Mouse (Mus musculus) intestine, embryonic 15.5 days (tissue): ENCODE data around the gene Cpz. TPM values are rescaled to one million over a fixed set of nuclear protein-coding genes. Genes with fewer than 3 reads are reported as not detected.

ENCODE experiments used
- ATAC-seq: fragments of 200-750 bp; cut with Nextera tagmentation; 2 replicates; pipeline ENCODE4 v1.8.0; 2017; ENCODE audit warnings: moderate TSS enrichment, moderate library complexity
- H3K27ac ChIP-seq: fragments of 300-500 bp; sonication (generic); 2 replicates; pipeline ENCODE4 v1.5.1; 2015; ENCODE audit warnings: mild to moderate bottlenecking, inconsistent platforms
- H3K27me3 ChIP-seq: fragments of 300-500 bp; sonication (generic); replicated peaks from 2 replicates; pipeline ENCODE4 v1.6.1; 2015; ENCODE audit warnings: inconsistent platforms
- H3K36me3 ChIP-seq: fragments of 300-500 bp; sonication (generic); 2 replicates; pipeline ENCODE4 v1.6.1; 2015; ENCODE audit warnings: inconsistent platforms
- H3K4me1 ChIP-seq: fragments of 300-500 bp; sonication (generic); replicated peaks from 2 replicates; pipeline ENCODE4 v1.6.1; 2015; ENCODE audit warnings: inconsistent platforms
- H3K4me2 ChIP-seq: fragments of 300-500 bp; sonication (generic); replicated peaks from 2 replicates; pipeline ENCODE4 v1.6.1; 2015; ENCODE audit warnings: mild to moderate bottlenecking, inconsistent platforms
- H3K4me3 ChIP-seq: fragments of 300-500 bp; sonication (generic); replicated peaks from 2 replicates; pipeline ENCODE4 v1.5.1; 2015; ENCODE audit warnings: inconsistent platforms
- H3K9ac ChIP-seq: fragments of 300-500 bp; sonication (generic); 2 replicates; pipeline ENCODE4 v1.6.1; 2015; ENCODE audit warnings: inconsistent platforms
- H3K9me3 ChIP-seq: fragments of 300-500 bp; sonication (generic); 2 replicates; pipeline ENCODE4 v1.6.1; 2016; ENCODE audit warnings: inconsistent platforms
- WGBS: fragments of 180-500 bp; shearing (Covaris S2); methylation state at CpG from one replicate; pipeline ENCODE4 v1.1.7; 2015; 5-methylcytosine and 5-hydroxymethylcytosine counted together
- polyA plus RNA-seq: library from polyadenylated mRNA; unstranded; fragments of >200 nt; fragmentation: Nextera tagmentation; extraction: Ambion mirVana; gene quantifications from 2 replicates; pipeline ENCODE4 v1.2.1, GENCODE M21; 2015

The Cpz gene
- polyA plus RNA-seq, 1 experiment from 2014 or later = 13.9 TPM

- 78% methylated on average over 11 of the region's 11 CpGs for WGBS
- Histone ChIP-seq H3K4me2 (no peak overlapping the region), H3K27ac (no peak overlapping the region), H3K4me3 (no peak overlapping the region), H3K36me3 (no peaks in the 10 kb centered on the region), H3K27me3 (peaks cover 4% of the 10 kb centered on the region; the same call in 1 of the 2 replicates), H3K9ac (no peak overlapping the region), H3K4me1 (no peaks in the 10 kb centered on the region), H3K9me3 (no peaks in the 10 kb centered on the region)
- ATAC-seq = no peak
Observed at GRCm38 (mm10) chr5:35516781-35517180, 8.7 kb downstream of the Cpz start.

- Histone ChIP-seq H3K4me3 (no peak overlapping the region), H3K27me3 (0 out of 2 replicates have a peak, but pooled peaks cover 4% of the 10 kb centered on the region), H3K4me2 (no peak overlapping the region), H3K9ac (no peak overlapping the region), H3K36me3 (no peaks in the 10 kb centered on the region), H3K27ac (no peak overlapping the region), H3K9me3 (no peaks in the 10 kb centered on the region), H3K4me1 (no peaks in the 10 kb centered on the region)
- 25% methylated on average over 5 of the region's 5 CpGs for WGBS
- peak; percentile 39; the same call in 1 of the 2 replicates for ATAC-seq
Observed at GRCm38 (mm10) chr5:35510589-35510988, 14.9 kb downstream of the Cpz start.

- no peaks in the 10 kb centered on the region for H3K4me1 ChIP-seq
- no peak overlapping the region for H3K4me3 ChIP-seq
- H3K9ac ChIP-seq = no peak overlapping the region
- no peaks in the 10 kb centered on the region for H3K9me3 ChIP-seq
- 33% methylated on average over 7 of the region's 7 CpGs for WGBS
- no peak for ATAC-seq
- H3K36me3 ChIP-seq = no peaks in the 10 kb centered on the region
- no peak overlapping the region for H3K27ac ChIP-seq
- no peak overlapping the region for H3K4me2 ChIP-seq
- H3K27me3 ChIP-seq = peaks cover 4% of the 10 kb centered on the region; the same call in 1 of the 2 replicates
Observed at GRCm38 (mm10) chr5:35505016-35505415, 20.5 kb downstream of the Cpz start.

GRCm38 (mm10) chr5:35497344-35497743 is 28.2 kb downstream of the Cpz start:
- Histone ChIP-seq H3K36me3 (no peaks in the 10 kb centered on the region), H3K4me1 (no peaks in the 10 kb centered on the region), H3K9ac (no peak overlapping the region), H3K9me3 (no peaks in the 10 kb centered on the region), H3K4me2 (no peak overlapping the region), H3K27me3 (no peaks in the 10 kb centered on the region; the same call in 1 of the 2 replicates), H3K4me3 (no peak overlapping the region), H3K27ac (no peak overlapping the region)
- no peak for ATAC-seq
- WGBS = 32% methylated on average over 7 of the region's 7 CpGs

GRCm38 (mm10) chr5:35495989-35496388 is 29.5 kb downstream of the Cpz start:
- 18% methylated on average over 5 of the region's 5 CpGs for WGBS
- Histone ChIP-seq H3K27me3 (no peaks in the 10 kb centered on the region), H3K4me1 (no peaks in the 10 kb centered on the region), H3K36me3 (no peaks in the 10 kb centered on the region), H3K9ac (no peak overlapping the region), H3K4me2 (no peak overlapping the region), H3K4me3 (no peak overlapping the region), H3K27ac (no peak overlapping the region), H3K9me3 (no peaks in the 10 kb centered on the region)
- no peak for ATAC-seq

GRCm38 (mm10) chr5:35494773-35495390 is 30.6 kb downstream of the Cpz start:
- Histone ChIP-seq H3K9ac (no peak overlapping the region), H3K36me3 (no peaks in the 10 kb centered on the region)
- no peak for ATAC-seq

GRCm38 (mm10) chr5:35493770-35494169 is 31.7 kb downstream of the Cpz start:
- ATAC-seq = no peak
- 25% methylated on average over 12 of the region's 12 CpGs for WGBS
- Histone ChIP-seq H3K9me3 (no peaks in the 10 kb centered on the region), H3K4me3 (no peak overlapping the region), H3K4me2 (no peak overlapping the region), H3K9ac (no peak overlapping the region), H3K36me3 (no peaks in the 10 kb centered on the region), H3K4me1 (no peaks in the 10 kb centered on the region), H3K27me3 (no peaks in the 10 kb centered on the region), H3K27ac (no peak overlapping the region)

More at GRCm38 (mm10) chr5:35494773-35495390, 30.6 kb downstream of the Cpz start:
- no peak overlapping the region for H3K27ac ChIP-seq
- H3K4me2 ChIP-seq = no peak overlapping the region
- WGBS = 34% methylated on average over 8 of the region's 8 CpGs
- no peaks in the 10 kb centered on the region for H3K27me3 ChIP-seq
- no peaks in the 10 kb centered on the region for H3K9me3 ChIP-seq
- H3K4me3 ChIP-seq = no peak overlapping the region
- no peaks in the 10 kb centered on the region for H3K4me1 ChIP-seq

GRCm38 (mm10) chr5:35479521-35479920 is 46.0 kb downstream of the Cpz start:
- no peak overlapping the region for H3K9ac ChIP-seq
- H3K4me3 ChIP-seq = no peak overlapping the region
- no peaks in the 10 kb centered on the region for H3K36me3 ChIP-seq
- no peaks in the 10 kb centered on the region for H3K4me1 ChIP-seq
- H3K9me3 ChIP-seq = no peaks in the 10 kb centered on the region
- no peak overlapping the region for H3K27ac ChIP-seq
- H3K27me3 ChIP-seq = 0 out of 2 replicates have a peak, but pooled peaks cover 2% of the 10 kb centered on the region
- ATAC-seq = no peak
- 29% methylated on average over 4 of the region's 4 CpGs for WGBS
- H3K4me2 ChIP-seq = no peak overlapping the region

- WGBS = 44% methylated on average over 6 of the region's 6 CpGs
- no peak overlapping the region for H3K4me2 ChIP-seq
- H3K27ac ChIP-seq = no peak overlapping the region
- H3K36me3 ChIP-seq = no peaks in the 10 kb centered on the region
- no peaks in the 10 kb centered on the region for H3K4me1 ChIP-seq
- no peak overlapping the region for H3K9ac ChIP-seq
- H3K4me3 ChIP-seq = no peak overlapping the region
- ATAC-seq = no peak
- H3K9me3 ChIP-seq = no peaks in the 10 kb centered on the region
- peaks cover 6% of the 10 kb centered on the region; the same call in 1 of the 2 replicates for H3K27me3 ChIP-seq
Observed at GRCm38 (mm10) chr5:35475236-35475635, 50.3 kb downstream of the Cpz start.

- H3K9me3 ChIP-seq = no peaks in the 10 kb centered on the region
- no peaks in the 10 kb centered on the region for H3K4me1 ChIP-seq
- H3K4me3 ChIP-seq = no peak overlapping the region
- no peak overlapping the region for H3K9ac ChIP-seq
- H3K36me3 ChIP-seq = no peaks in the 10 kb centered on the region
- peaks cover 10% of the 10 kb centered on the region for H3K27me3 ChIP-seq
- ATAC-seq = no peak
- no peak overlapping the region for H3K27ac ChIP-seq
- 15% methylated on average over 7 of the region's 7 CpGs for WGBS
- H3K4me2 ChIP-seq = no peak overlapping the region
Observed at GRCm38 (mm10) chr5:35470885-35471528, 54.5 kb downstream of the Cpz start.

GRCm38 (mm10) chr5:35465966-35466635 is 59.4 kb downstream of the Cpz start:
- Histone ChIP-seq H3K27ac (no peak overlapping the region), H3K4me3 (no peak overlapping the region), H3K9ac (no peak overlapping the region), H3K4me2 (no peak overlapping the region), H3K36me3 (no peaks in the 10 kb centered on the region), H3K27me3 (peaks cover 14% of the 10 kb centered on the region), H3K9me3 (no peaks in the 10 kb centered on the region), H3K4me1 (no peaks in the 10 kb centered on the region)
- WGBS = 34% methylated on average over 21 of the region's 21 CpGs
- no peak for ATAC-seq

GRCm38 (mm10) chr5:35462081-35462480 is 63.4 kb downstream of the Cpz start:
- H3K9ac ChIP-seq = no peak overlapping the region
- peaks cover 11% of the 10 kb centered on the region for H3K27me3 ChIP-seq
- H3K27ac ChIP-seq = no peak overlapping the region
- no peaks in the 10 kb centered on the region for H3K36me3 ChIP-seq
- no peak for ATAC-seq
- no peak overlapping the region for H3K4me2 ChIP-seq
- no peak overlapping the region for H3K4me3 ChIP-seq
- H3K9me3 ChIP-seq = no peaks in the 10 kb centered on the region
- 55% methylated on average over 8 of the region's 8 CpGs for WGBS
- no peaks in the 10 kb centered on the region for H3K4me1 ChIP-seq
